Mouse (Mus musculus) cerebellum, adult 2 months (tissue): ENCODE results near the gene Lzts2. TPM values are rescaled to one million over a fixed set of nuclear protein-coding genes. Genes with fewer than 3 reads are reported as not detected.
"Not testable (repeated sequence)": the region's sequence is repeated elsewhere in the genome, so short reads cannot be mapped to it uniquely, and the experiment has no call there.

Source experiments
- DNase-seq, 2 experiments: peaks; one replicate each; pipeline ENCODE4 v3.0.0; 2021
- H3K27ac ChIP-seq: fragments of 200-500 bp; 2 replicates; pipeline ENCODE4 v1.5.1; 2012; ENCODE audit warnings: low read length, control low read depth, inconsistent platforms; ENCODE audit not compliant: insufficient read depth
- H3K27me3 ChIP-seq: fragments of 200-500 bp; 2 replicates; pipeline ENCODE4 v1.6.1; 2012; ENCODE audit warnings: inconsistent platforms, mild to moderate bottlenecking, low read length, moderate library complexity; ENCODE audit not compliant: control insufficient read depth, insufficient read depth
- H3K4me1 ChIP-seq: fragments of 200-500 bp; 2 replicates; pipeline ENCODE4 v1.6.1; 2011; ENCODE audit warnings: low read length; ENCODE audit not compliant: control insufficient read depth, insufficient read depth
- H3K4me3 ChIP-seq: fragments of 200-500 bp; replicated peaks from 2 replicates; pipeline ENCODE3; 2011; ENCODE audit warnings: mild to moderate bottlenecking, low read depth, low read length, control low read depth; ENCODE audit not compliant: insufficient read depth
- CTCF ChIP-seq: fragments of 200-500 bp; IDR thresholded peaks from 2 replicates; pipeline ENCODE4 v1.5.1; 2011; ENCODE audit warnings: low read depth, mild to moderate bottlenecking, control low read depth, low read length, moderate library complexity, borderline replicate concordance; ENCODE audit not compliant: insufficient read depth
- POLR2A ChIP-seq: fragments of 200-500 bp; IDR thresholded peaks from 2 replicates; pipeline ENCODE4 v1.6.1; 2011; ENCODE audit warnings: low read length, control low read depth, borderline replicate concordance; ENCODE audit not compliant: insufficient read depth
- WGBS: fragments of 180-500 bp; shearing (Covaris S2); methylation state at CpG from one replicate; pipeline ENCODE4 v1.1.7; 2018; 5-methylcytosine and 5-hydroxymethylcytosine counted together
- polyA plus RNA-seq: library from polyadenylated mRNA; depleted of rRNA; stranded (reverse); fragments of >200 nt; gene quantifications from 2 replicates; pipeline ENCODE4 v1.2.3, GENCODE M21; 2012

The Lzts2 gene
- polyA plus RNA-seq, 1 experiment = 56.3 TPM

GRCm38 (mm10) chr19:45030746-45031693, 16.8 kb downstream of the Lzts2 start:
- H3K4me3 ChIP-seq = no peak overlapping the region
- H3K4me1 ChIP-seq = peaks cover 15% of the 10 kb centered on the region; the same call in 1 of the 2 replicates
- DNase-seq = peak; percentile 83 to 87
- no peak overlapping the region for H3K27ac ChIP-seq
- no peaks in the 10 kb centered on the region for H3K27me3 ChIP-seq
- 29% methylated on average over 20 of the region's 20 CpGs for WGBS
- no peak for TF ChIP-seq POLR2A
- TF ChIP-seq CTCF = peak; percentile 84

- Histone ChIP-seq H3K4me3 (no peak overlapping the region), H3K27ac (no peak overlapping the region), H3K27me3 (no peaks in the 10 kb centered on the region), H3K4me1 (peaks cover 15% of the 10 kb centered on the region; the same call in 1 of the 2 replicates)
- peak; percentile 79 to 84 for DNase-seq
- TF ChIP-seq POLR2A = no peak
- peak; percentile 89 for TF ChIP-seq CTCF
- WGBS = 12% methylated on average over 4 of the region's 4 CpGs
These were observed 17.6 kb downstream of the Lzts2 start for GRCm38 (mm10) chr19:45031780-45032179.

GRCm38 (mm10) chr19:45032570-45033332, 18.5 kb downstream of the Lzts2 start:
- Histone ChIP-seq H3K27me3 (no peaks in the 10 kb centered on the region), H3K4me3 (no peak overlapping the region), H3K27ac (no peak overlapping the region), H3K4me1 (peaks cover 15% of the 10 kb centered on the region; the same call in 1 of the 2 replicates)
- TF ChIP-seq CTCF (peak; percentile 57), POLR2A (no peak)
- 12% methylated on average over 17 of the region's 17 CpGs for WGBS
- peak; percentile 44 to 54 for DNase-seq

GRCm38 (mm10) chr19:45036867-45037266, 22.7 kb downstream of the Lzts2 start:
- no peaks in the 10 kb centered on the region for H3K27me3 ChIP-seq
- TF ChIP-seq POLR2A (no peak), CTCF (peak; percentile 27; the same call in 1 of the 2 replicates)
- no peak for DNase-seq
- 32% methylated on average over 16 of the region's 16 CpGs for WGBS
- peaks cover 4% of the 10 kb centered on the region; the same call in 1 of the 2 replicates for H3K4me1 ChIP-seq
- H3K27ac ChIP-seq = no peak overlapping the region
- no peak overlapping the region for H3K4me3 ChIP-seq

- not testable (repeated sequence) for DNase-seq, H3K27ac ChIP-seq, H3K4me1 ChIP-seq, H3K4me3 ChIP-seq, H3K27me3 ChIP-seq
- 90% methylated on average over 7 of the region's 7 CpGs for WGBS
These were observed 24.0 kb downstream of the Lzts2 start for GRCm38 (mm10) chr19:45038198-45038597.

- H3K27ac ChIP-seq = no peak overlapping the region
- no peaks in the 10 kb centered on the region for H3K27me3 ChIP-seq
- no peak overlapping the region for H3K4me3 ChIP-seq
- H3K4me1 ChIP-seq = no peaks in the 10 kb centered on the region
- DNase-seq = no peak
- no peak for TF ChIP-seq CTCF
- TF ChIP-seq POLR2A = no peak
- 58% methylated on average over 13 of the region's 13 CpGs for WGBS
These were observed 26.0 kb downstream of the Lzts2 start for GRCm38 (mm10) chr19:45040214-45040613.

GRCm38 (mm10) chr19:45044389-45044927, 30.2 kb downstream of the Lzts2 start:
- H3K4me3 ChIP-seq = no peak overlapping the region
- TF ChIP-seq CTCF (no peak), POLR2A (no peak)
- H3K27ac ChIP-seq = no peak overlapping the region
- WGBS = 61% methylated on average over 11 of the region's 11 CpGs
- H3K27me3 ChIP-seq = no peaks in the 10 kb centered on the region
- no peak for DNase-seq
- H3K4me1 ChIP-seq = peaks cover 8% of the 10 kb centered on the region
